ENCODE assay signal across 9 mouse cellular contexts in the genomic region with DNA sequence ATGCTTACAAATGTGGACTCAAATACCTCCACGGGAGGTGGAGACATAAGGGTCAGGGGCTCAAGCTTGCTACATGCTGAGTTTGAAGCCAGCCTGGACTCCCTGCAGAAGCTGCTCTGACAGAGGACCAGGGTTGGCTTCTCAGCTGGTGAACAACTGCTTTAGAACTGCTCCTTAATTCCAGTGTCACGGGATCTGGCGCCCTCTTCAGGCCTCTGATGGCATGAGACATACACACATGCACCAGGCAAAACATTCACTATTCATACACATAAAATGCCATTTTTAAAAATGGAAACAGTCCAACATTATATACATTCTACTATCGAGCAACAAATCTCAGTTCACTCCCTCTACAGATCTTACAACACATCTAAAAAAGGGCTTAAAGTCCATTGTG. TPM values are rescaled to one million over a fixed set of nuclear protein-coding genes. Genes with fewer than 3 reads are reported as not detected.
DNase-seq lines count a peak whose midpoint lies in the region; ATAC-seq and TF ChIP-seq lines count a peak whose summit lies in the region.
"Had no signal": no experiment of that assay in that cellular context is flagged by ENCODE, and none has a peak within 500 bp of the region (broad histone marks: within the 10 kb centered on the region; RNA-seq: fewer than 3 reads in every experiment).

No protein-coding gene starts in this region.

- H3K4me1 ChIP-seq in neural tube, embryonic 15.5 days: no peaks in the 10 kb centered on the region
- no peaks in the 10 kb centered on the region for H3K4me1 ChIP-seq in small intestine, adult 2 months (ENCODE audit: control insufficient read depth, insufficient read depth, insufficient read length, low read length)
- H3K4me1 ChIP-seq: hindbrain, embryonic 15.5 days had no signal

- 17% methylated on average over 4 of the region's 4 CpGs for WGBS in neural tube, embryonic 15.5 days
- WGBS in small intestine, adult 2 months: 17% methylated on average over 4 of the region's 4 CpGs

- ATAC-seq in cerebellum, adult (ENCODE audit: insufficient number of reproducible peaks, low FRiP score, low TSS enrichment): no peak
- no peak for ATAC-seq in neural tube, embryonic 15.5 days (ENCODE audit: low FRiP score)
- peak; percentile 76 for ATAC-seq in common myeloid progenitor, adult 5-6 weeks (replicated peaks; ENCODE audit: low read depth, poor library complexity, severe bottlenecking)

- no peaks in the 10 kb centered on the region for H3K9me3 ChIP-seq in neural tube, embryonic 15.5 days (replicated peaks)
- H3K9me3 ChIP-seq: hindbrain, embryonic 15.5 days had no signal

- no peak overlapping the region for H3K27ac ChIP-seq in neural tube, embryonic 15.5 days (replicated peaks)
- no peak overlapping the region for H3K27ac ChIP-seq in small intestine, adult 2 months (ENCODE audit: insufficient read depth, low read depth, low read length)
- H3K27ac ChIP-seq: hindbrain, embryonic 15.5 days had no signal

- H3K9ac ChIP-seq in neural tube, embryonic 15.5 days (replicated peaks): no peak overlapping the region
- H3K9ac ChIP-seq: hindbrain, embryonic 15.5 days had no signal

- H3K4me3 ChIP-seq in neural tube, embryonic 15.5 days (replicated peaks): no peak overlapping the region
- no peak overlapping the region for H3K4me3 ChIP-seq in small intestine, adult 2 months (ENCODE audit: low read depth, low read length)
- H3K4me3 ChIP-seq: hindbrain, embryonic 15.5 days had no signal

- H3K36me3 ChIP-seq in neural tube, embryonic 15.5 days: peaks cover 9% of the 10 kb centered on the region
- peaks cover 12% of the 10 kb centered on the region for H3K36me3 ChIP-seq in small intestine, adult 2 months (ENCODE audit: control insufficient read depth, insufficient read depth, low read length)

- DNase-seq in cerebellum, adult 11 months: peak; percentile 22
- peak; percentile 63 for DNase-seq in neural tube, embryonic 10.5 days (ENCODE audit: extremely low spot score, low spot score)
- DNase-seq in heart, postnatal 4 days: peak; percentile 66
- peak; percentile 62 to 70 for DNase-seq in lung, adult 18-20 months

- TF ChIP-seq CTCF in small intestine, adult 2 months (IDR thresholded peaks at IDR 0.05; ENCODE audit: extremely low read depth, insufficient read length, insufficient replicate concordance, low read depth, low read length): peak; percentile 72; the same call in 1 of the 2 replicates

- no peaks in the 10 kb centered on the region for H3K27me3 ChIP-seq in neural tube, embryonic 15.5 days (replicated peaks)
- H3K27me3 ChIP-seq in small intestine, adult 2 months (ENCODE audit: control insufficient read depth, insufficient read depth, low read length): no peaks in the 10 kb centered on the region
- H3K27me3 ChIP-seq: hindbrain, embryonic 15.5 days had no signal

- H3K4me2 ChIP-seq in neural tube, embryonic 15.5 days: no peak overlapping the region
- H3K4me2 ChIP-seq: hindbrain, embryonic 15.5 days had no signal

- TF ChIP-seq POLR2A in small intestine, adult 2 months (IDR thresholded peaks at IDR 0.05; ENCODE audit: low read depth, low read length): no peak

RNA-seq across cellular contexts. Expression of a gene that starts 30.7 kb away (rescaled TPM):
- polyA plus RNA-seq in neural tube, embryonic 15.5 days (2015; fragmentation: Nextera tagmentation; extraction: Ambion mirVana): 8.3 and 22.5 TPM in 2 replicates
- total RNA-seq in common myeloid progenitor, adult 5-6 weeks (2017): 89.7 and 98.6 TPM in 2 replicates
- total RNA-seq in heart, postnatal 4 days (2021): 10 to 100 TPM; 23.4 to 27.3 TPM
- 0.23 and 0.75 TPM in 2 replicates for polyA plus RNA-seq in small intestine, adult 2 months (2012; rRNA removed)

RNA-seq across cellular contexts. Expression of a gene that starts 30.9 kb away (rescaled TPM):
- 4.6 and 9.2 TPM in 2 replicates for polyA plus RNA-seq in neural tube, embryonic 15.5 days (2015; fragmentation: Nextera tagmentation; extraction: Ambion mirVana)
- 19.1 and 21.5 TPM in 2 replicates for total RNA-seq in common myeloid progenitor, adult 5-6 weeks (2017)
- total RNA-seq in heart, postnatal 4 days (2021): 10 to 100 TPM; 10.3 to 11.1 TPM
- polyA plus RNA-seq in small intestine, adult 2 months (2012; rRNA removed): 3.7 and 4.4 TPM in 2 replicates

RNA-seq across cellular contexts. Expression of a gene that starts 39.9 kb away (rescaled TPM):
- 52.0 and 54.3 TPM in 2 replicates for polyA plus RNA-seq in neural tube, embryonic 15.5 days (2015; fragmentation: Nextera tagmentation; extraction: Ambion mirVana)
- 48.8 and 50.5 TPM in 2 replicates for total RNA-seq in common myeloid progenitor, adult 5-6 weeks (2017)
- 10 to 100 TPM; 77.5 to 84.8 TPM for total RNA-seq in heart, postnatal 4 days (2021)
- polyA plus RNA-seq in small intestine, adult 2 months (2012; rRNA removed): 58.2 and 102 TPM in 2 replicates

RNA-seq across cellular contexts. Expression of a gene that starts 40.0 kb away (rescaled TPM):
- 0.59 and 1.3 TPM in 2 replicates for polyA plus RNA-seq in neural tube, embryonic 15.5 days (2015; fragmentation: Nextera tagmentation; extraction: Ambion mirVana)
- total RNA-seq in common myeloid progenitor, adult 5-6 weeks (2017): 0.05 and 0.09 TPM in 2 replicates
- total RNA-seq in heart, postnatal 4 days (2021): under 1 TPM; 0.23 to 0.24 TPM
- polyA plus RNA-seq in small intestine, adult 2 months (2012; rRNA removed): 0.09 and 0.10 TPM in 2 replicates
